Comparison of ENCODE assay signal across 18 mouse cellular contexts in the genomic region with DNA sequence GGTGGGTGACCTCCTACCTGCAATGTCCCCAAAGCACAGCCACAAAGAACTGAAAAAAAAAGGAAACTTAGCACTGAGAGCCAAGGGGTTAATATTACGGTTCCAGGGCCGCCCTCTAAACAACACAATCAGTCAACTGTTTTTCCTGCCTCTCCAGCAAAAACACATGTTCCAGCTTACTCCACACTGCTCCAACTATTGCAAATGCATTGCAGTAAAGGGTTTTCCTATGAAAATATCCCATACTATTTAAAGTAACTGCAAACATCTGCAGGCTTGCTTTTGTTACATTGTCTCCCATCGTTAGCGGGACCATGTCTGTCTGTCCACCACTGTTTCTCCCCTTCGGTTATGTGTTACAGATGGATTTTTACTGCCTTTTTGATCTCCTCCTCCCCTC.
DNase-seq lines count a peak whose midpoint lies in the region; ATAC-seq and TF ChIP-seq lines count a peak whose summit lies in the region.
"Had no signal": no experiment of that assay in that cellular context is flagged by ENCODE, and none has a peak within 500 bp of the region (broad histone marks: within the 10 kb centered on the region; RNA-seq: fewer than 3 reads in every experiment).

No protein-coding gene starts in this region.

- no peak for TF ChIP-seq CTCF in layer of hippocampus, adult 2 months (conservative IDR thresholded peaks at IDR 0.05)

- peaks cover 11% of the 10 kb centered on the region; the same call in 1 of the 2 replicates for H3K4me1 ChIP-seq in embryonic facial prominence, embryonic 12.5 days
- H3K4me1 ChIP-seq in limb, embryonic 12.5 days (replicated peaks), result peaks cover 35% of the 10 kb centered on the region

- no peak overlapping the region for H3K9ac ChIP-seq in embryonic facial prominence, embryonic 12.5 days
- no peak overlapping the region for H3K9ac ChIP-seq in limb, embryonic 12.5 days (replicated peaks)
- H3K9ac ChIP-seq: forebrain, embryonic 12.5 days; hindbrain, embryonic 14.5 days; midbrain, embryonic 15.5 days; neural tube, embryonic 15.5 days had no signal

- H3K4me2 ChIP-seq in embryonic facial prominence, embryonic 12.5 days (replicated peaks), result no peak overlapping the region
- H3K4me2 ChIP-seq in limb, embryonic 12.5 days, result peak overlapping the region; percentile 21
- H3K4me2 ChIP-seq: forebrain, embryonic 12.5 days; hindbrain, embryonic 14.5 days; midbrain, embryonic 15.5 days; neural tube, embryonic 15.5 days had no signal

- 19% methylated on average over 5 of the region's 5 CpGs for WGBS in embryonic facial prominence, embryonic 12.5 days
- WGBS in limb, embryonic 12.5 days, result 14% methylated on average over 5 of the region's 5 CpGs

- H3K36me3 ChIP-seq in embryonic facial prominence, embryonic 12.5 days, result no peaks in the 10 kb centered on the region
- H3K36me3 ChIP-seq in limb, embryonic 12.5 days, result no peaks in the 10 kb centered on the region
- H3K36me3 ChIP-seq: forebrain, embryonic 12.5 days; midbrain, embryonic 15.5 days; neural tube, embryonic 15.5 days had no signal

- no peaks in the 10 kb centered on the region for H3K27me3 ChIP-seq in embryonic facial prominence, embryonic 12.5 days
- H3K27me3 ChIP-seq in limb, embryonic 12.5 days, result no peaks in the 10 kb centered on the region
- H3K27me3 ChIP-seq: forebrain, embryonic 12.5 days; midbrain, embryonic 15.5 days; neural tube, embryonic 15.5 days had no signal

- peak overlapping the region; percentile 41; the same call in 1 of the 2 replicates for H3K27ac ChIP-seq in layer of hippocampus, adult 2 months
- H3K27ac ChIP-seq in embryonic facial prominence, embryonic 12.5 days, result peak overlapping the region; percentile 76
- peak overlapping the region; percentile 92 for H3K27ac ChIP-seq in limb, embryonic 12.5 days
- H3K27ac ChIP-seq: forebrain, embryonic 12.5 days; heart, adult 2 months; hindbrain, embryonic 14.5 days; midbrain, embryonic 15.5 days; neural tube, embryonic 15.5 days had no signal

- ATAC-seq in embryonic facial prominence, embryonic 12.5 days (ENCODE audit: insufficient number of reproducible peaks, insufficient read depth, low FRiP score, low TSS enrichment), result peak; percentile 68; the same call in 1 of the 2 replicates
- ATAC-seq in limb, embryonic 12.5 days (ENCODE audit: insufficient number of reproducible peaks, insufficient read depth, low FRiP score, low TSS enrichment, low read depth), result peak; percentile 71
- ATAC-seq: midbrain, embryonic 15.5 days had no signal

- no peak for DNase-seq in layer of hippocampus, adult 2 months (ENCODE audit: low spot score in 2 of 2)
- DNase-seq in layer of hippocampus, adult 8-10 months (ENCODE audit: low spot score in 2 of 2), result no peak
- peak; percentile 6 for DNase-seq in adipocyte (ENCODE audit: low spot score)
- DNase-seq in cerebellum, postnatal 4 days (ENCODE audit: low spot score in 2 of 2), result no peak
- DNase-seq in kidney, adult 11 months, result no peak
- DNase-seq: adrenal gland, adult 8-10 months; cerebellum, adult 9-10 months; gastrocnemius, postnatal 25 days; heart, adult 2 months; heart, postnatal 36 days; lung, adult 2 months; right cerebral cortex, postnatal 25 days had no signal

- H3K9me3 ChIP-seq in embryonic facial prominence, embryonic 12.5 days, result no peaks in the 10 kb centered on the region
- no peaks in the 10 kb centered on the region for H3K9me3 ChIP-seq in limb, embryonic 12.5 days
- H3K9me3 ChIP-seq: forebrain, embryonic 12.5 days; midbrain, embryonic 15.5 days; neural tube, embryonic 15.5 days had no signal

- no peak overlapping the region for H3K4me3 ChIP-seq in layer of hippocampus, adult 2 months
- no peak overlapping the region for H3K4me3 ChIP-seq in embryonic facial prominence, embryonic 12.5 days
- H3K4me3 ChIP-seq in limb, embryonic 12.5 days (replicated peaks), result 0 out of 2 replicates have a peak overlapping the region, but pooled peaks have one; percentile 3
- H3K4me3 ChIP-seq: forebrain, embryonic 12.5 days; heart, adult 2 months; midbrain, embryonic 15.5 days; neural tube, embryonic 15.5 days had no signal

Comparison
In these comparisons a context has a peak if more than half of its experiments do, and no peak if none do; other contexts are left out.
1. H3K27ac ChIP-seq: peak in every context shown above with its lines; median percentile 92 in limb, embryonic 12.5 days; 76 in embryonic facial prominence, embryonic 12.5 days; 41 in layer of hippocampus, adult 2 months.